Mouse (Mus musculus): ENCODE results near the gene Ccr7. TPM values are rescaled to one million over a fixed set of nuclear protein-coding genes. Genes with fewer than 3 reads are reported as not detected.

Gene Ccr7
- polyA plus RNA-seq, 1 experiment from 2014 or later, result not detected

DNA sequence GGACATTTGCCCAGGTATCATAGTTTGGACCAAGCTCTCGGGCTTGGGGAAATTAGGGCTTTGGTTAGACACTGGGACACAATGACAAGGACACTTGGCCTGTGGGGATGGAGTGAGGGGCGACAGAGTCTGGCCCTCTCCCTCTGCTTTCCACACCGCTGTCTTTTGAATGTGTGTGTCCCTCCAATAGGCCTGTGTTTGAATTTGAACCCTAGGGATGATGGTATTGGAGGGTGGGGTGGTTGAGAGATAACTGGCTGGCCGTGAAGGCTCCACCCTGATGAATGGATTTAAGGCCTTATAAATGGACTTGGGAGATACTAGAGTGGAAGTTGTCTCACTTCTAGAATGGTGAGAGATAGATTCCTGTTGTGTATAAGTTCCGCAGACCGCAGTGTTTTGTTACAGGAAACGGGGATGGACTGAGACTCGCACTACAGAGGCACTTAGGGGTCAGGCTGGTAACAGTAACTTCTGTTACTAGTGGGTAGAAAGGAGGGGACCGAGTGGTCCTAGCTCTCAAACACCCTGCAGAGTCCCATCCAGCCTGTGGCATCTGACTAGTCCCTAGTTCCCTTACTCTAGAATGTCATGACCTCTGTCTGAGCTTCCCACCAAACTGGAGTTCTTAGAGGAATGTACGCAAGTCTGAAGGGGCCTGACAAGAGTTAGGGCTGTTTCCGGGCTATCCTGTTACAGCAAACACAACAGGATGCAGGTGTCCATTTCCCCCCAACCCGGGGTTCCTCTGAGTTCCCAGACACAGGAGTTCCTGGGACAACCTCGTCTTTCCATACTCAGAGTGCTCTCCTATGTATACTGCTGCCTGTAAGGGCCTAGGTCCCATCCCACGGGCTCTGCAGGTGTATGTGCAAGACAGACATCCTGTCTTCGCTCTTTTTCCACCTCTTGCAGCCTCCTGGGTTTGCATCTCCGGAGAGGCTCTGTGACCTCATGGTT, 11.5 kb downstream of the Ccr7 start:
- H3K9ac ChIP-seq (replicated peaks; ENCODE audit: low read depth, low read length), result no peak overlapping the region
- peaks cover 8% of the 10 kb centered on the region for H3K4me1 ChIP-seq (replicated peaks; ENCODE audit: control insufficient read depth, insufficient read depth, low read length)
- H3K9me3 ChIP-seq (ENCODE audit: control insufficient read depth, low read length), result no peaks in the 10 kb centered on the region
- H3K36me3 ChIP-seq (ENCODE audit: control insufficient read depth, insufficient read depth), result no peaks in the 10 kb centered on the region
- H3K4me2 ChIP-seq (ENCODE audit: low read length), result no peak overlapping the region
- no peak for ATAC-seq
- no peaks in the 10 kb centered on the region for H3K27me3 ChIP-seq (replicated peaks; ENCODE audit: control insufficient read depth, insufficient read depth, low read length)
- no peak overlapping the region for H3K27ac ChIP-seq (ENCODE audit: low read length)
- 80% methylated on average over 16 of the region's 16 CpGs for WGBS
- H3K4me3 ChIP-seq (replicated peaks; ENCODE audit: low read length), result no peak overlapping the region

DNA sequence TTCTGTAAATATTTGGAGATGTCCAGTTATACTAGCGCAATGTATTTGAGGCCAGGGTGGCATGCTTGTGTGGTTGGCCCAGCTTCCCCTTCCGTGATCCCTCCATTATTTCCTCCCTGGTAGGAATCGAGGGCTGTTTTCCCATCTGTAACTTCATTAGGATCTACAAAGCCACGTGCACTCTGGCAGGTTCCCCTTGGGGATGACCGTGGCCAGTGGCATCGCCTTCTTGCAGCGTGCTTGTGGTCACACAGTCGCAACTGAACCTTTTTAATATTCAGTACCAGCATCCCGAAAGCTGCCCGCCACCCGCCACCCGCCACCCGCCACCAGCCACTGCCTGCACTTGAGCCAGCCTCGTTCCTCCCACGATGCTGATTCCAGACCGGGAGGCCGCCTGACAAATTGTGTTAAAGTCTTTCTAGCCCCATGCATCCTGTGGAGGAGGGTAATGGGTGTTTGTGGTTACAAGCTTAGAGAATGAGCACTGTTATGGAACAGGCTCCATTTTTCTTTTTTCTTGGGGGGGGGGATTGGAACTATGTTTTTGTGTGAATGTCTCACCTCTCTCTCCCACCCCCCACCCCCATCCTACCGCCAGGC, 12.3 kb downstream of the Ccr7 start:
- Histone ChIP-seq H3K36me3 (ENCODE audit: control insufficient read depth, insufficient read depth) (no peaks in the 10 kb centered on the region), H3K9me3 (ENCODE audit: control insufficient read depth, low read length) (no peaks in the 10 kb centered on the region), H3K4me3 (replicated peaks; ENCODE audit: low read length) (no peak overlapping the region), H3K27me3 (replicated peaks; ENCODE audit: control insufficient read depth, insufficient read depth, low read length) (no peaks in the 10 kb centered on the region), H3K4me2 (ENCODE audit: low read length) (no peak overlapping the region), H3K9ac (replicated peaks; ENCODE audit: low read depth, low read length) (no peak overlapping the region), H3K27ac (ENCODE audit: low read length) (no peak overlapping the region), H3K4me1 (replicated peaks; ENCODE audit: control insufficient read depth, insufficient read depth, low read length) (peaks cover 6% of the 10 kb centered on the region)
- WGBS, result 57% methylated on average over 18 of the region's 18 CpGs
- ATAC-seq, result no peak

DNA sequence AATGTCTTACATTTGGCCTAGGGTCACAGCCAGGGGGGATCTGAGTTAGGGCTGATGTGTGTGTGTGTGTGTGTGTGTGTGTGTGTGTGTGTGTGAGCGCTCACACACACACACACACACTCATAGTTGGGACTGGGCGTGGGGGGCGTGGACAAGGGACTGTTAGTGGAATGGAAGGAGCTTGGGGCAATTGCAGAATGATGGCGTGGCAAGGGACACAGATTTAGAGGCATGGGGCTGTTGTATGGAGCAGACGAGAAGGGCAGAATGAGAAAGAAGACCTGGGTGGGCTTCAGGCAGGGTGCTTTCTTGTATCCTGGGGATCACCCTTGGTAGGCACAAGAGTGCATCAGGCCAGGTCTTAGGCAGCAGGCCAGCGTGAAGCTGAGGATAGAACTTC, 12.8 kb downstream of the Ccr7 start:
- no peak overlapping the region for H3K4me3 ChIP-seq (replicated peaks; ENCODE audit: low read length)
- no peaks in the 10 kb centered on the region for H3K9me3 ChIP-seq (ENCODE audit: control insufficient read depth, low read length)
- H3K4me1 ChIP-seq (replicated peaks; ENCODE audit: control insufficient read depth, insufficient read depth, low read length), result peaks cover under 1% of the 10 kb centered on the region; the same call in 1 of the 2 replicates
- whole genome bisulfite sequencing, result 86% methylated on average over 6 of the region's 6 CpGs
- no peak overlapping the region for H3K9ac ChIP-seq (replicated peaks; ENCODE audit: low read depth, low read length)
- H3K27me3 ChIP-seq (replicated peaks; ENCODE audit: control insufficient read depth, insufficient read depth, low read length), result no peaks in the 10 kb centered on the region
- no peaks in the 10 kb centered on the region for H3K36me3 ChIP-seq (ENCODE audit: control insufficient read depth, insufficient read depth)
- H3K4me2 ChIP-seq (ENCODE audit: low read length), result no peak overlapping the region
- H3K27ac ChIP-seq (ENCODE audit: low read length), result no peak overlapping the region
- ATAC-seq, result no peak

- WGBS, result 72% methylated on average over 7 of the region's 7 CpGs
- Histone ChIP-seq H3K36me3 (ENCODE audit: control insufficient read depth, insufficient read depth) (no peaks in the 10 kb centered on the region), H3K9me3 (ENCODE audit: control insufficient read depth, low read length) (no peaks in the 10 kb centered on the region), H3K27me3 (replicated peaks; ENCODE audit: control insufficient read depth, insufficient read depth, low read length) (no peaks in the 10 kb centered on the region), H3K4me1 (replicated peaks; ENCODE audit: control insufficient read depth, insufficient read depth, low read length) (no peaks in the 10 kb centered on the region), H3K9ac (replicated peaks; ENCODE audit: low read depth, low read length) (no peak overlapping the region), H3K4me3 (replicated peaks; ENCODE audit: low read length) (no peak overlapping the region), H3K27ac (ENCODE audit: low read length) (no peak overlapping the region), H3K4me2 (ENCODE audit: low read length) (no peak overlapping the region)
- ATAC-seq, result no peak
Observed at GRCm38 (mm10) chr11:99141600-99141999, 13.3 kb downstream of the Ccr7 start.

DNA sequence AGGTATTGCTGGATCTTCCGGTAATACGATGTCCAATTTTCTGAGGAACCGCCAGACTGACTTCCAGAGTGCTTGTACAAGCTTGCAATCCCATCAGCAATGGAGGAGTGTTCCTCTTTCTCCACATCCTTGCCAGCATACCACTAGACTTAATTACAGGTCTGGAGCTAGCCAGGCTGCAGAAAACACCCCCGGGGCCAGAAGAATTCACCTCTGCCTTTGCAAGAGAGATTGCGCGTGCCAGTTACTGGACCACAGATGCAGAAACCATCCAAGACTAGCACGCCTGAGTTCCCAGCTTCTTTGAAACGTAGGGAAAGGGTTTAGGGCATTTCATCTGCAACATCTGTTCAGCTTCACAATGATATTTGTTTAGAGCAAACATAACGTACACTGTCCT, 15.9 kb downstream of the Ccr7 start:
- H3K4me3 ChIP-seq (replicated peaks; ENCODE audit: low read length), result no peak overlapping the region
- no peaks in the 10 kb centered on the region for H3K9me3 ChIP-seq (ENCODE audit: control insufficient read depth, low read length)
- H3K9ac ChIP-seq (replicated peaks; ENCODE audit: low read depth, low read length), result no peak overlapping the region
- H3K4me1 ChIP-seq (replicated peaks; ENCODE audit: control insufficient read depth, insufficient read depth, low read length), result no peaks in the 10 kb centered on the region
- no peaks in the 10 kb centered on the region for H3K27me3 ChIP-seq (replicated peaks; ENCODE audit: control insufficient read depth, insufficient read depth, low read length)
- H3K27ac ChIP-seq (ENCODE audit: low read length), result no peak overlapping the region
- H3K4me2 ChIP-seq (ENCODE audit: low read length), result no peak overlapping the region
- 85% methylated on average over 9 of the region's 9 CpGs for WGBS
- no peak for ATAC-seq
- H3K36me3 ChIP-seq (ENCODE audit: control insufficient read depth, insufficient read depth), result no peaks in the 10 kb centered on the region

DNA sequence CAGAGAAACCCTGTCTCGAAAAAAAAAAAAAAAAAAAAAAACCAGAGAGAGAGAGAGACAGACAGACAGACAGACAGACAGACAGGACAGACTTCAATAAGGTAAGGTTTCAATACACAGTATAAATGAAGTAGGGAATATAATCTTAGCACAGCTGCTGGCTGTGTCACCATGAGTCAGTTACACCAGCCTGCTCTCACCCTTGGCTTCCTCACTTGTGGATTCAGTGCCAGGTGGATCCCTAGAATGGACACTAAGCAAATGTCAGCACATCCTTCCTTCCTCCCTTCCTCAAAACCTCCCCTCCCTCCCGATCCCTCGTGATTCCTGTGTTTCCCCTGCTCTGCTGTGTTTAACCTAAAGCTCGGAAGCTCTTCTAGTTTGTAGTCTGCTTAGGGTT, 17.5 kb downstream of the Ccr7 start:
- H3K9me3 ChIP-seq (ENCODE audit: control insufficient read depth, low read length), result no peaks in the 10 kb centered on the region
- H3K36me3 ChIP-seq (ENCODE audit: control insufficient read depth, insufficient read depth), result no peaks in the 10 kb centered on the region
- peaks cover 2% of the 10 kb centered on the region for H3K4me1 ChIP-seq (replicated peaks; ENCODE audit: control insufficient read depth, insufficient read depth, low read length)
- no peak overlapping the region for H3K4me2 ChIP-seq (ENCODE audit: low read length)
- ATAC-seq, result no peak
- no peak overlapping the region for H3K27ac ChIP-seq (ENCODE audit: low read length)
- no peak overlapping the region for H3K9ac ChIP-seq (replicated peaks; ENCODE audit: low read depth, low read length)
- H3K27me3 ChIP-seq (replicated peaks; ENCODE audit: control insufficient read depth, insufficient read depth, low read length), result no peaks in the 10 kb centered on the region
- 77% methylated on average over 4 of the region's 4 CpGs for WGBS
- H3K4me3 ChIP-seq (replicated peaks; ENCODE audit: low read length), result no peak overlapping the region

GRCm38 (mm10) chr11:99136961-99137360, 17.9 kb downstream of the Ccr7 start:
- ATAC-seq, result no peak
- Histone ChIP-seq H3K27ac (ENCODE audit: low read length) (no peak overlapping the region), H3K4me3 (replicated peaks; ENCODE audit: low read length) (no peak overlapping the region), H3K9ac (replicated peaks; ENCODE audit: low read depth, low read length) (no peak overlapping the region), H3K9me3 (ENCODE audit: control insufficient read depth, low read length) (no peaks in the 10 kb centered on the region), H3K36me3 (ENCODE audit: control insufficient read depth, insufficient read depth) (no peaks in the 10 kb centered on the region), H3K4me2 (ENCODE audit: low read length) (no peak overlapping the region), H3K4me1 (replicated peaks; ENCODE audit: control insufficient read depth, insufficient read depth, low read length) (peaks cover 7% of the 10 kb centered on the region), H3K27me3 (replicated peaks; ENCODE audit: control insufficient read depth, insufficient read depth, low read length) (no peaks in the 10 kb centered on the region)
- WGBS, result 74% methylated on average over 4 of the region's 4 CpGs

- WGBS, result 39% methylated on average over 3 of the region's 3 CpGs
- ATAC-seq, result no peak
- no peak overlapping the region for H3K9ac ChIP-seq (replicated peaks; ENCODE audit: low read depth, low read length)
- peaks cover 10% of the 10 kb centered on the region for H3K4me1 ChIP-seq (replicated peaks; ENCODE audit: control insufficient read depth, insufficient read depth, low read length)
- H3K27me3 ChIP-seq (replicated peaks; ENCODE audit: control insufficient read depth, insufficient read depth, low read length), result no peaks in the 10 kb centered on the region
- H3K4me2 ChIP-seq (ENCODE audit: low read length), result no peak overlapping the region
- H3K36me3 ChIP-seq (ENCODE audit: control insufficient read depth, insufficient read depth), result no peaks in the 10 kb centered on the region
- no peak overlapping the region for H3K27ac ChIP-seq (ENCODE audit: low read length)
- H3K4me3 ChIP-seq (replicated peaks; ENCODE audit: low read length), result no peak overlapping the region
- H3K9me3 ChIP-seq (ENCODE audit: control insufficient read depth, low read length), result no peaks in the 10 kb centered on the region
Observed at GRCm38 (mm10) chr11:99136361-99136760, 18.5 kb downstream of the Ccr7 start.

- no peaks in the 10 kb centered on the region for H3K27me3 ChIP-seq (replicated peaks; ENCODE audit: control insufficient read depth, insufficient read depth, low read length)
- H3K4me1 ChIP-seq (replicated peaks; ENCODE audit: control insufficient read depth, insufficient read depth, low read length), result peaks cover 10% of the 10 kb centered on the region
- H3K9ac ChIP-seq (replicated peaks; ENCODE audit: low read depth, low read length), result no peak overlapping the region
- no peaks in the 10 kb centered on the region for H3K9me3 ChIP-seq (ENCODE audit: control insufficient read depth, low read length)
- H3K36me3 ChIP-seq (ENCODE audit: control insufficient read depth, insufficient read depth), result no peaks in the 10 kb centered on the region
- no peak overlapping the region for H3K4me3 ChIP-seq (replicated peaks; ENCODE audit: low read length)
- WGBS, result 85% methylated on average over 8 of the region's 8 CpGs
- no peak for ATAC-seq
- no peak overlapping the region for H3K4me2 ChIP-seq (ENCODE audit: low read length)
- no peak overlapping the region for H3K27ac ChIP-seq (ENCODE audit: low read length)
Observed at GRCm38 (mm10) chr11:99135047-99135440, 19.8 kb downstream of the Ccr7 start.
